Mouse (Mus musculus): Measurements from ENCODE around the gene Lnx2. TPM values are rescaled to one million over a fixed set of nuclear protein-coding genes. Genes with fewer than 3 reads are reported as not detected.

Gene Lnx2
- polyA plus RNA-seq, 1 experiment from 2014 or later: 13.7 TPM

DNA sequence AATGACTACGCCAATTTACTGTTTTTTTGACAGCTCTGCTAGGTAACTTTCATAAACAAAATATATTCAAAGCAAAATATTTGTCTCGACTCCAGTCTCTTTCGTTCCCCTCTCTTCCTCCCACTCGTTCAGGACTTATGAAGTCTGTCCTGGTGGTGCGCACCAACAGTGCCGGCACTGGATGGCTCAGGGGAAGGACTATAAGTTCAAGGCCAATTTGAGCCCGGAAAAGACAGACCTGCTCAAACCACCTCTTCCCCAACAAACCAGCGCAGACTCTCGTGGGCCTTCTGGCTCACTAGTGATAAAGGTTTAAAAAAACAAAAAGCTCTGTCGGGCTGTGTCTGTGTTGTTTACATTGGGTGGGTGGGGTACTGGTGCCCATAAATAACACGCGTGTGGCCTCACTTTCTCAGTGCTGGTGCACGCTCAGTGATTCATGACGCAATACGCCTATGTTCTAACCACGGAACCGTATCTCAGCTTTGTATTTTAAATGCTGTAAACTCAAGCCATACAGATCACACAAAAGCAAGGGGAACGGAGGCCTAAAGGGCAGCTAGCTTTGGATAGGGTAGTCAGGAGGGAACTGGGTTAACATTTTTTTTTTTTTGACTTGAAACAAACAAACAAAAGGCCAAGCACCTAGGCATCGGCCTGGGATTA is 26.7 kb downstream of the Lnx2 start:
- no peak for ATAC-seq (ENCODE audit: insufficient number of reproducible peaks, insufficient read depth, low FRiP score, low TSS enrichment, low read depth)
- Histone ChIP-seq H3K4me3 (no peak overlapping the region), H3K9me3 (no peaks in the 10 kb centered on the region), H3K4me1 (peaks cover 38% of the 10 kb centered on the region; the same call in 1 of the 2 replicates), H3K36me3 (no peaks in the 10 kb centered on the region), H3K27ac (no peak overlapping the region), H3K9ac (no peak overlapping the region), H3K4me2 (no peak overlapping the region), H3K27me3 (no peaks in the 10 kb centered on the region)
- 75% methylated on average over 19 of the region's 19 CpGs for whole genome bisulfite sequencing

DNA sequence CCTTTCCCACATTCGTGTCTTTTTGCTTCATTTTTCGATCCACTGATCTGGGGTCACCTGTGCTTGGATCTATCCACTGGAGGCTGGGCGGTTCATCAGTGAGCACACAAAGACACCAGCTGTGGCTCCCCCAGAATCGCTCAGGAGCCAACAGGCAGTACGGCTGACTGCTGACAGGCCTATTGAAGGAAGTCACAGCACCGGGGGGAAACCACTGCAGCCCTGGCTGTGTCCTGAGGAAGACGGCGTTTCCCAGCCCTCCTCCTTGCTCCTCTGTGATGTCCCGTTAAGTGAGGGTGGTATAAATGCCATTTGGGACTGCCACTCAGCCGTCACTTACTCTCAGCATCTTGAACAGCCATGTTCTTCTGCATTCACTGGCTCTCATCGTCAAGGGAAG is 30.5 kb downstream of the Lnx2 start:
- no peak for ATAC-seq (ENCODE audit: insufficient number of reproducible peaks, insufficient read depth, low FRiP score, low TSS enrichment, low read depth)
- H3K9me3 ChIP-seq: no peaks in the 10 kb centered on the region

DNA sequence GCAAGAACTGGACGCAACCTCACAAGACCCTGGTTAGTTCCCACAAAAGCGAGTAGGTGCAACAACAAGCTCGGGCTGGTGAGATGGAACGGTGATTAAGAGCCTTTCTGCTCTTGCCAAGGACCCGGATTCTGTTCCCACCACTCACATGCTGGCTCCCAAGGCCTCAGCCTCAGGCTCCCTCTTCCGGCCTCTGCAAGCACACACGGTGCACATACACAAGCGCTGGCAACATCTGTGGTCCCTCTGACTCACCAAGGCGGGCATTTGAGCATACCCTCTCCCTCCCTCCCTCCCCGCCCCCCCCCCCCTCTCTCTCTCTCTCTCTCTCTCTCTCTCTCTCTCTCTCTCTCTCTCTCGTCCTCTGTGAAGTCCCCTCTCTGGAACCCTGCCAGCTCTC is 31.1 kb downstream of the Lnx2 start:
- Histone ChIP-seq H3K4me1 (peaks cover 29% of the 10 kb centered on the region), H3K4me2 (no peak overlapping the region), H3K9ac (no peak overlapping the region), H3K4me3 (no peak overlapping the region), H3K36me3 (peaks cover 9% of the 10 kb centered on the region), H3K9me3 (no peaks in the 10 kb centered on the region), H3K27me3 (no peaks in the 10 kb centered on the region), H3K27ac (no peak overlapping the region)
- ATAC-seq (ENCODE audit: insufficient number of reproducible peaks, insufficient read depth, low FRiP score, low TSS enrichment, low read depth): no peak
- 67% methylated on average over 10 of the region's 11 CpGs for WGBS

More for the DNA sequence above, 30.5 kb downstream of the Lnx2 start:
- 77% methylated on average over 11 of the region's 11 CpGs for WGBS
- no peaks in the 10 kb centered on the region for H3K27me3 ChIP-seq
- H3K4me1 ChIP-seq: peaks cover 32% of the 10 kb centered on the region
- H3K36me3 ChIP-seq: peaks cover 9% of the 10 kb centered on the region
- H3K27ac ChIP-seq: no peak overlapping the region
- no peak overlapping the region for H3K4me2 ChIP-seq
- H3K4me3 ChIP-seq: no peak overlapping the region
- H3K9ac ChIP-seq: no peak overlapping the region

DNA sequence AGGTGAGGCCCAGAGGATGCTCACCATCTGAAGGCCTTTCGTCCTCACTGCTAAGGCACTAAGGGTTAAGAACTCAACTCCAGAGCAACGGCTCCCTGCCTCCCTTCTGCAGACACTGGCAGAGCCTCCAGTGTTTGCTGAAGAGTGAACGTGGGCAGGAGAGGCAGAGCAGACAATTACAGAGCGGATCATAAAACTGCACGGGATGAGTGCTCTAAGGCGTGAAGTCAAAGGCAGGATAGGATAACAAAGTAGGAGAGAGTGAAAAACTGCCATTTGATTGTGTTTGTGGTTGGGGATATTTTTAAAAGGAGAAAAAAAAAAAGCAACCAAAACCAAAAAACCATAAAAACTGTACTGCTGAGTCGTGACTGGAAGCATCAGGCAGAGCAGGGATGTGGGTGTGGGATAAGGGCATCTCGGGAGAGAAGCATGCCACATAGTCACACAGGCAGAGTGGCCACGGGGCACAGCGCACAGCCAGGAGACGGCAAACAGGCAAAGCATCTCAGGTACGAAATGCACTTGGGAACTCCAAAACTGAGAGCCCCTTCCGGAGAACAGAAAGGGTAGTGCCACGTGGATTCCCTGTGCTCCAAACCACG is 33.0 kb downstream of the Lnx2 start:
- Histone ChIP-seq H3K27ac (no peak overlapping the region; the same call in 1 of the 2 replicates), H3K4me1 (peaks cover 25% of the 10 kb centered on the region), H3K36me3 (peaks cover 9% of the 10 kb centered on the region), H3K27me3 (no peaks in the 10 kb centered on the region), H3K4me3 (no peak overlapping the region), H3K4me2 (no peak overlapping the region), H3K9me3 (no peaks in the 10 kb centered on the region), H3K9ac (no peak overlapping the region)
- 65% methylated on average over 15 of the region's 15 CpGs for WGBS
- ATAC-seq (ENCODE audit: insufficient number of reproducible peaks, insufficient read depth, low FRiP score, low TSS enrichment, low read depth): no peak

GRCm38 (mm10) chr5:147041965-147042937 is 34.1 kb downstream of the Lnx2 start:
- WGBS: 83% methylated on average over 40 of the region's 40 CpGs
- no peak overlapping the region for H3K4me2 ChIP-seq
- ATAC-seq (ENCODE audit: insufficient number of reproducible peaks, insufficient read depth, low FRiP score, low TSS enrichment, low read depth): no peak
- H3K4me3 ChIP-seq: no peak overlapping the region
- H3K9ac ChIP-seq: no peak overlapping the region
- no peaks in the 10 kb centered on the region for H3K27me3 ChIP-seq
- no peaks in the 10 kb centered on the region for H3K9me3 ChIP-seq
- no peak overlapping the region for H3K27ac ChIP-seq
- peaks cover 35% of the 10 kb centered on the region for H3K4me1 ChIP-seq
- H3K36me3 ChIP-seq: peaks cover 9% of the 10 kb centered on the region

DNA sequence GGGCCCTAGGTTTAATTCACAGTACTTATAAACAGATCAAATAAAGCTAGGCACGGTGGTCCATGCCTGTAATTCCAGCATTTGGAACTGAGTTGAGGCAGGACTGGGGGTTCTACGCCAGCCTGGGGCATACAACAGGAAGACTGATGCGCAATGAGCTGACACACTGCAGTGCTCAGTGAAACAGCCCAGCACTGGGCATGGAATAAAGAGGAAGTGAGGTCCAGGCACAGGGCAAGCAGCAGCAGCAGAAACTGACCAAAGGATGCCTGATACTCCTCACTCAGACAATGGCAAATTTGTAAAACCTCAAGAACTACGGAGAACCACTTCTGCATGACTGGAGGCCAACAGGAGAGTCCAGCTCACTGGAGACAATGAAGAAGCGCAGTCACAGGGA is 37.0 kb downstream of the Lnx2 start:
- Histone ChIP-seq H3K9ac (no peak overlapping the region), H3K27me3 (no peaks in the 10 kb centered on the region), H3K27ac (no peak overlapping the region), H3K36me3 (peaks cover 9% of the 10 kb centered on the region), H3K9me3 (no peaks in the 10 kb centered on the region), H3K4me2 (no peak overlapping the region), H3K4me1 (peaks cover 38% of the 10 kb centered on the region), H3K4me3 (no peak overlapping the region)
- WGBS: 77% methylated on average over 5 of the region's 5 CpGs
- ATAC-seq (ENCODE audit: insufficient number of reproducible peaks, insufficient read depth, low FRiP score, low TSS enrichment, low read depth): no peak

- H3K27ac ChIP-seq: 0 out of 2 replicates have a peak overlapping the region, but pooled peaks have one; percentile 0
Observed at GRCm38 (mm10) chr5:147037601-147038000, 38.8 kb downstream of the Lnx2 start.

GRCm38 (mm10) chr5:147036661-147037060 is 39.7 kb downstream of the Lnx2 start:
- H3K4me2 ChIP-seq: no peak overlapping the region
- peaks cover 26% of the 10 kb centered on the region for H3K4me1 ChIP-seq
- no peaks in the 10 kb centered on the region for H3K27me3 ChIP-seq
- H3K27ac ChIP-seq: no peak overlapping the region
- no peak for ATAC-seq (ENCODE audit: insufficient number of reproducible peaks, insufficient read depth, low FRiP score, low TSS enrichment, low read depth)
- H3K36me3 ChIP-seq: peaks cover 20% of the 10 kb centered on the region
- no peak overlapping the region for H3K9ac ChIP-seq
- WGBS: 81% methylated on average over 5 of the region's 5 CpGs
- H3K9me3 ChIP-seq: no peaks in the 10 kb centered on the region
- H3K4me3 ChIP-seq: no peak overlapping the region

More at GRCm38 (mm10) chr5:147037601-147038000, 38.8 kb downstream of the Lnx2 start:
- H3K9ac ChIP-seq: no peak overlapping the region
- 68% methylated on average over 3 of the region's 3 CpGs for WGBS
- no peak overlapping the region for H3K4me2 ChIP-seq
- no peaks in the 10 kb centered on the region for H3K27me3 ChIP-seq
- no peak for ATAC-seq (ENCODE audit: insufficient number of reproducible peaks, insufficient read depth, low FRiP score, low TSS enrichment, low read depth)
- peaks cover 26% of the 10 kb centered on the region for H3K4me1 ChIP-seq
- H3K9me3 ChIP-seq: no peaks in the 10 kb centered on the region
- peaks cover 16% of the 10 kb centered on the region for H3K36me3 ChIP-seq
- H3K4me3 ChIP-seq: no peak overlapping the region

- Histone ChIP-seq H3K4me1 (peaks cover 26% of the 10 kb centered on the region), H3K9me3 (no peaks in the 10 kb centered on the region), H3K4me3 (no peak overlapping the region), H3K4me2 (no peak overlapping the region), H3K27me3 (no peaks in the 10 kb centered on the region), H3K9ac (no peak overlapping the region), H3K36me3 (peaks cover 19% of the 10 kb centered on the region), H3K27ac (no peak overlapping the region)
- WGBS: 71% methylated on average over 10 of the region's 10 CpGs
- no peak for ATAC-seq (ENCODE audit: insufficient number of reproducible peaks, insufficient read depth, low FRiP score, low TSS enrichment, low read depth)
Observed at GRCm38 (mm10) chr5:147036028-147036427, 40.4 kb downstream of the Lnx2 start.

- no peak overlapping the region for H3K4me3 ChIP-seq
- peaks cover 19% of the 10 kb centered on the region for H3K36me3 ChIP-seq
- no peaks in the 10 kb centered on the region for H3K27me3 ChIP-seq
- H3K4me2 ChIP-seq: no peak overlapping the region
- no peaks in the 10 kb centered on the region for H3K9me3 ChIP-seq
- WGBS: 85% methylated on average over 6 of the region's 6 CpGs
- no peak overlapping the region for H3K27ac ChIP-seq
- no peak overlapping the region for H3K9ac ChIP-seq
- peaks cover 26% of the 10 kb centered on the region for H3K4me1 ChIP-seq
- no peak for ATAC-seq (ENCODE audit: insufficient number of reproducible peaks, insufficient read depth, low FRiP score, low TSS enrichment, low read depth)
Observed at GRCm38 (mm10) chr5:147035301-147035700, 41.1 kb downstream of the Lnx2 start.

- H3K4me2 ChIP-seq: no peak overlapping the region
- peaks cover 19% of the 10 kb centered on the region for H3K36me3 ChIP-seq
- H3K4me3 ChIP-seq: no peak overlapping the region
- no peak for ATAC-seq (ENCODE audit: insufficient number of reproducible peaks, insufficient read depth, low FRiP score, low TSS enrichment, low read depth)
- H3K9ac ChIP-seq: no peak overlapping the region
- no peaks in the 10 kb centered on the region for H3K27me3 ChIP-seq
- peaks cover 26% of the 10 kb centered on the region for H3K4me1 ChIP-seq
- H3K27ac ChIP-seq: no peak overlapping the region
- 80% methylated on average over 12 of the region's 12 CpGs for WGBS
- H3K9me3 ChIP-seq: no peaks in the 10 kb centered on the region
Observed at GRCm38 (mm10) chr5:147034283-147034682, 42.1 kb downstream of the Lnx2 start.

All from embryonic facial prominence, embryonic 13.5 days (tissue).